Mouse (Mus musculus): ENCODE measurements at regions not wholly inside any gene's neighbourhood (a gene's known extent, or its start where the extent isn't known, plus 50 kb on each side); places are given as distances from the start of the nearest gene placed in this dataset.

DNA sequence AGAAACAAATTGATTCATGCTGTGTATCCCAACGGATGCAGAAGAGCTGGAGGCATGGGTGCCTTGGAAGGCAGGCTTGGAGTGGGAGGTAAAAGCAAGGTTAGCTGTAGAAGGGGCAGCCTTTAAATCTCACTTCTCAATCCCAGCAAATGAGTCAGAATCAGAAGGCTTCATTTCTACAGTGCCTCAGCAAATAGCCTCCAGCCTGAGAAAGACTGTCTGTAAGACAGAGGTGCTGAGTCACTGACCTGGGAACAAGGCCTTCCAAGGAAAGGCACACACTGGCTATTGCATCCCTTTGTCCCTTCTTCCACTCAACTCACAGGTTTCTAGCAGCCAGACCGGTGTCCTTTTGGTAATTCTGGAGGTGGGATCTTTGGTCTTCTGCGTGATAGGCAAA is 63.7 kb upstream of the Mbnl2 start:
- no peak for TF ChIP-seq CTCF (IDR thresholded peaks at IDR 0.05; ENCODE audit: low read depth)
- TF ChIP-seq EP300 (IDR thresholded peaks at IDR 0.05; ENCODE audit: low read depth) = no peak
